Mouse (Mus musculus): ENCODE measurements around the gene Slain2. TPM values are rescaled to one million over a fixed set of nuclear protein-coding genes. Genes with fewer than 3 reads are reported as not detected.

Gene Slain2
- polyA plus RNA-seq, 1 experiment from 2014 or later, result 15.2 TPM

DNA sequence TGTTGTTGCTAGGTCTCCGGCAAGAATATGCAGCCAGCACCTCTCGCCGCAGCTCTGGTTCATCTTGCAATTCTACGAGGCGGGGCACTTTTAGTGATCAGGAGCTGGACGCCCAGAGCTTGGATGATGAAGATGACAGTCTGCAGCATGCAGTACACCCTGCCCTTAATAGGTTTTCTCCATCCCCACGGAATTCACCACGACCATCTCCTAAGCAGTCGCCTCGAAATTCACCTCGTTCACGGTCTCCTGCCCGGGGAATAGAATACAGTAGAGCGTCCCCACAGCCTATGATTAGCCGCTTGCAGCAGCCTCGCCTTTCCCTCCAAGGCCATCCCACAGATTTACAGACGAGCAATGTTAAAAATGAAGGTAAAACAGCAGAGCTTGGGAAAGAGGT, 43.2 kb downstream of the Slain2 start:
- no peaks in the 10 kb centered on the region for H3K9me3 ChIP-seq (replicated peaks; ENCODE audit: control insufficient read depth, low read length, poor library complexity, severe bottlenecking)
- no peaks in the 10 kb centered on the region for H3K4me1 ChIP-seq (ENCODE audit: control insufficient read depth, insufficient read depth, low read length)
- peaks cover 6% of the 10 kb centered on the region; the same call in 1 of the 2 replicates for H3K36me3 ChIP-seq (ENCODE audit: control insufficient read depth, insufficient read depth, low read length)
- no peaks in the 10 kb centered on the region for H3K27me3 ChIP-seq (ENCODE audit: control insufficient read depth, insufficient read depth, low read depth, low read length)
- no peak for ATAC-seq
- no peak overlapping the region for H3K4me3 ChIP-seq (ENCODE audit: low read depth, low read length)
- H3K9ac ChIP-seq (ENCODE audit: low read depth, low read length), result no peak overlapping the region
- no peak overlapping the region for H3K4me2 ChIP-seq (ENCODE audit: low read length)
- WGBS, result 88% methylated on average over 17 of the region's 17 CpGs
- H3K27ac ChIP-seq (ENCODE audit: low read length), result no peak overlapping the region

DNA sequence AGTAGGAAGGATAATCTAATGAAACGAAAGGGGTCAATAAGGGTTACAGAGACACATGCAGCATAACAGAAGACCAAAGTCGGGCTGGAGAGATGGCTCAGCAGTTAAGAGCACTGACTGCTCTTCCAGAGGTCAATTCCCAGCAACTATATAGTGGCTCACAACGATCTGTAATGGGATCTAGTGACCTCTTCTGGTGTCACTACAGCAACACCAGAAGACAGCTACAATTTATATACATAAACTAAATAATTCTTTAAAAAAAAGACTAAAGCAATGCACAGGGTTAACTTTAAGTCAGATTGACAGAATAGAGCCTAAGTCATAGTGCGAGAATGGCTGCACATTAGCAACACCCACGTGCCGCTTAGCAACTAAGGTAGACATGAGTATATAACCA, 46.0 kb downstream of the Slain2 start:
- Histone ChIP-seq H3K27me3 (ENCODE audit: control insufficient read depth, insufficient read depth, low read depth, low read length) (no peaks in the 10 kb centered on the region), H3K9ac (ENCODE audit: low read depth, low read length) (no peak overlapping the region)
- 80% methylated on average over 6 of the region's 6 CpGs for whole genome bisulfite sequencing

DNA sequence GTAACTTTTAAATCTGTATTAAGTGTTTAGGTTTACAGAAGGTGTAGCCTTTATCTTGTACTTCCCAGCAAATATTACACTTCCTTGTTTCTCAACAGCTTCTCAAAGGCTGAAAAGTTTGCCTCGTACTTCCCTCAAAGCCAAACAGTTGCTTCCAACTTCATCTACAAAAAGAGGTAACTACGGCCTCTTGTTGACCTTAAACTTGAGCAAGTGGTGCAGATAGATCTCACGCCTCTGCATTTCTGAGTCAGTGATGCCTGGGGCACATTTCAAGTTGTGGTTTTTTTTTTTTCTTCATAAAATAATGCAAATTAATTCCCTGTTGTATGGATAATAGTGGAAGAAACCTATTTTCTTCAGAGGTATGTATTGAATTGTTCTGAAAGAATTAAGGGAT, 51.6 kb downstream of the Slain2 start:
- H3K4me2 ChIP-seq (ENCODE audit: low read length), result no peak overlapping the region
- no peak overlapping the region for H3K9ac ChIP-seq (ENCODE audit: low read depth, low read length)
- no peak overlapping the region for H3K27ac ChIP-seq (ENCODE audit: low read length)
- WGBS, result 91% methylated on average over 3 of the region's 3 CpGs
- no peaks in the 10 kb centered on the region for H3K27me3 ChIP-seq (ENCODE audit: control insufficient read depth, insufficient read depth, low read depth, low read length)
- H3K4me3 ChIP-seq (ENCODE audit: low read depth, low read length), result no peak overlapping the region
- no peaks in the 10 kb centered on the region for H3K9me3 ChIP-seq (replicated peaks; ENCODE audit: control insufficient read depth, low read length, poor library complexity, severe bottlenecking)
- no peak for ATAC-seq
- H3K4me1 ChIP-seq (ENCODE audit: control insufficient read depth, insufficient read depth, low read length), result no peaks in the 10 kb centered on the region
- H3K36me3 ChIP-seq (ENCODE audit: control insufficient read depth, insufficient read depth, low read length), result 0 out of 2 replicates have a peak, but pooled peaks cover 4% of the 10 kb centered on the region

More for the DNA sequence above, 46.0 kb downstream of the Slain2 start:
- no peak for ATAC-seq
- Histone ChIP-seq H3K27ac (ENCODE audit: low read length) (no peak overlapping the region), H3K9me3 (replicated peaks; ENCODE audit: control insufficient read depth, low read length, poor library complexity, severe bottlenecking) (no peaks in the 10 kb centered on the region), H3K4me2 (ENCODE audit: low read length) (no peak overlapping the region), H3K36me3 (ENCODE audit: control insufficient read depth, insufficient read depth, low read length) (peaks cover 8% of the 10 kb centered on the region; the same call in 1 of the 2 replicates), H3K4me3 (ENCODE audit: low read depth, low read length) (no peak overlapping the region), H3K4me1 (ENCODE audit: control insufficient read depth, insufficient read depth, low read length) (no peaks in the 10 kb centered on the region)

DNA sequence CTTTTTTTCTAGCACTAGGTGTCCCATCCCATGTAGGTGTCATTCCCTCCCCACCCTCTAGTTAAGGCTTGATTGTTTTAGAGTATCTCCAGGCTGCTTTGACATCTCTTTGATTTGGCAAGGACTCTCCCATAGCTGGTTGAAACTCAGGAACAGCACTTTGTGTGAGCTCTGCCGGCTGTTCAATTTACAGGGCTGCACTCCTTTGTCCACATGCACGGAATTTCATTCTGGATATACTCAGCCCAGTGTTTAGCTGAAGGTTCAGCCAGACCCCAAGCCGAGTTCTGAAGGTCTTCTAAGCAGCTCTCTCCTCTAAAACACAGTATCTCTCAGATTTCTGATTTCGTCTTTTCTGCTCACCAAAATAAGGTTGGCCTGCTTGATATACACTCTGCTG, 58.3 kb downstream of the Slain2 start:
- H3K9ac ChIP-seq (ENCODE audit: low read depth, low read length), result no peak overlapping the region
- 51% methylated on average over 4 of the region's 4 CpGs for WGBS
- H3K27me3 ChIP-seq (ENCODE audit: control insufficient read depth, insufficient read depth, low read depth, low read length), result no peaks in the 10 kb centered on the region
- H3K4me1 ChIP-seq (ENCODE audit: control insufficient read depth, insufficient read depth, low read length), result no peaks in the 10 kb centered on the region
- no peaks in the 10 kb centered on the region for H3K9me3 ChIP-seq (replicated peaks; ENCODE audit: control insufficient read depth, low read length, poor library complexity, severe bottlenecking)
- no peak overlapping the region for H3K4me2 ChIP-seq (ENCODE audit: low read length)
- no peak overlapping the region for H3K27ac ChIP-seq (ENCODE audit: low read length)
- H3K36me3 ChIP-seq (ENCODE audit: control insufficient read depth, insufficient read depth, low read length), result peaks cover 5% of the 10 kb centered on the region; the same call in 1 of the 2 replicates
- no peak for ATAC-seq
- H3K4me3 ChIP-seq (ENCODE audit: low read depth, low read length), result no peak overlapping the region

DNA sequence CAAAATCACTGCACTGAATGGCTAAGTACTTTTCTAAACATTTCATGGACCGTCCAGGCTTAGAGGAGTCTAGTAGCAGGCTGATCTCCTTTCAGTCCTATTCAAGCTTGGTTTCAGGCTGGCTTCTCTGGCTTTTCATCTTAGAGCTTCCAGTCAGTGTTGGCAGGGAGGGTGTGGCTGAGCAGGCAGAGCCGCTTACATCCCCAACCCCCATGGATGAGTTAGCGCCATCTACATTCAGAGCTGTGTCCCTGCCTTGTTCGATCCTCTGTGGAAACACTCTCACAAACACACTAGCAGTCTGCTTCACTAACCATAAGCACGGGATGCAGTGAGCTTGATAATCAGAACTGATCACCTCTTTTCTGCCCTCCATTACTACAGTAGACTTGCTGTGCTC, 58.8 kb downstream of the Slain2 start:
- 40% methylated on average over 5 of the region's 5 CpGs for WGBS

DNA sequence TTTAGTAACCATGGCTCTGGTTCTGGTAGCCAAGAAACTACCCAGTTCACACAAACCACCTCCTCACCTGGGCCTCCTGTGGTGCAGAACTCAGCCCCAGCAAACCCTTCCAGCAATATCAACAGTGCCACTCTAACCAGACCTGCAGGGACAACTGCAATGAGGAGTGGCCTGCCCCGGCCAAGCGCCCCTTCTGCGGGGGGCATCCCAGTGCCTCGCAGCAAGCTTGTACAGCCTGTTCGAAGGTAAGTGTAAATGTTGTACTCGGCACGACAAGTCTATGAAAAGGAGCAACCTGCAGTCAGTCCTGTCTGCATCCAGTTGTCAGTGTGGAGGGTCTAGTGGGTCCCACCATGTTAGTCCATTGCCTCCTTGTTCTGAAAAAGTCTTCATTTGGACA, 60.5 kb downstream of the Slain2 start, which contains the start of gene Gm10135:
TSS of gene Gm10135 (minus strand) at position 101 of the 400 bp plus-strand sequence.
- ATAC-seq, result no peak
- no peaks in the 10 kb centered on the region for H3K4me1 ChIP-seq (ENCODE audit: control insufficient read depth, insufficient read depth, low read length)

More for the DNA sequence above, 58.8 kb downstream of the Slain2 start:
- no peak overlapping the region for H3K4me2 ChIP-seq (ENCODE audit: low read length)
- no peaks in the 10 kb centered on the region for H3K27me3 ChIP-seq (ENCODE audit: control insufficient read depth, insufficient read depth, low read depth, low read length)
- H3K4me1 ChIP-seq (ENCODE audit: control insufficient read depth, insufficient read depth, low read length), result no peaks in the 10 kb centered on the region
- no peak for ATAC-seq
- no peak overlapping the region for H3K9ac ChIP-seq (ENCODE audit: low read depth, low read length)
- no peaks in the 10 kb centered on the region for H3K9me3 ChIP-seq (replicated peaks; ENCODE audit: control insufficient read depth, low read length, poor library complexity, severe bottlenecking)
- peaks cover 5% of the 10 kb centered on the region; the same call in 1 of the 2 replicates for H3K36me3 ChIP-seq (ENCODE audit: control insufficient read depth, insufficient read depth, low read length)
- H3K27ac ChIP-seq (ENCODE audit: low read length), result no peak overlapping the region
- no peak overlapping the region for H3K4me3 ChIP-seq (ENCODE audit: low read depth, low read length)

DNA sequence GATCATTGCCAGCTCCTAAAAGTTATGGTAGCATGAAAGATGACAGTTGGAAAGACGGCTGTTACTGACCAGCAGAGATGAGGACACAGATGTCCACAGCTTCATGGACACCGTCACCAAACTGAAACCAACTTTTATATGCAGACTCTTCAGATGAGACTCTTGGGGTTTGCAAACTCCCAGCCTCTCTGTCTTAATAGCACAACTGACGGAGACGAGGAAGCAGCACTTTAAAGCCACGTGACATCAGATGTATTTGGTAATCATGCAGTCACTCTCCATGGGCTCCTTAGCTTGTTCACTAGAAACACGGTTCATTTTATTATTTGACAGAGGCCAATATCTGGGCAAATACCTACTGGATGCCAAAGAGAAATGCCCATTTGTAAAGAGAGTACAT, 61.9 kb downstream of the Slain2 start:
- no peak for ATAC-seq
- no peak overlapping the region for H3K4me3 ChIP-seq (ENCODE audit: low read depth, low read length)
- H3K27ac ChIP-seq (ENCODE audit: low read length), result no peak overlapping the region
- H3K4me1 ChIP-seq (ENCODE audit: control insufficient read depth, insufficient read depth, low read length), result no peaks in the 10 kb centered on the region
- H3K9ac ChIP-seq (ENCODE audit: low read depth, low read length), result no peak overlapping the region
- H3K9me3 ChIP-seq (replicated peaks; ENCODE audit: control insufficient read depth, low read length, poor library complexity, severe bottlenecking), result no peaks in the 10 kb centered on the region
- H3K36me3 ChIP-seq (ENCODE audit: control insufficient read depth, insufficient read depth, low read length), result peaks cover 12% of the 10 kb centered on the region
- 93% methylated on average over 6 of the region's 6 CpGs for WGBS
- H3K27me3 ChIP-seq (ENCODE audit: control insufficient read depth, insufficient read depth, low read depth, low read length), result no peaks in the 10 kb centered on the region
- H3K4me2 ChIP-seq (ENCODE audit: low read length), result no peak overlapping the region

More for the DNA sequence above, 60.5 kb downstream of the Slain2 start, which contains the start of gene Gm10135:
- Histone ChIP-seq H3K9me3 (replicated peaks; ENCODE audit: control insufficient read depth, low read length, poor library complexity, severe bottlenecking) (no peaks in the 10 kb centered on the region), H3K27me3 (ENCODE audit: control insufficient read depth, insufficient read depth, low read depth, low read length) (no peaks in the 10 kb centered on the region), H3K4me2 (ENCODE audit: low read length) (no peak within 1 kb of the TSS), H3K4me3 (ENCODE audit: low read depth, low read length) (no peak within 1 kb of the TSS), H3K9ac (ENCODE audit: low read depth, low read length) (no peak within 1 kb of the TSS), H3K27ac (ENCODE audit: low read length) (no peak within 1 kb of the TSS), H3K36me3 (ENCODE audit: control insufficient read depth, insufficient read depth, low read length) (peaks cover 5% of the 10 kb centered on the region; the same call in 1 of the 2 replicates)
- 99% methylated on average over 7 of the region's 7 CpGs for WGBS

DNA sequence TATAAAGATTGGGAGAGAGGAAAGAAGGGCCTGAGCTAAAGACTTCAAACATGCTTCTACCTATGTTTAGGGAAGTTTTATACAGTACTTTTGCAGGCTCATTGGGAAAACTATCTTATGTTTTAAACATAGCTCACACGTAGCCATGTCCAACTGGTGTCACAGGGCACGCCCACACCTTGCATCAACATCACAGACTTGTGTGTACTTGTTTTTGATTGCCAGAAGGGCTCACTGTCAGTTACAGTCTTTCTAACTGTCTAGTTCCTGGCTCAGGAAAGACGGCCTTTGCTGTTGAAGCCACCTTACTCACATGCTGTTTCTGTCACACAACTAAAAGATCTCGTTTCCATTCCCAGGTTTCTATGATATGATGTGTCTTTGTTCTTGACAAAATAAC, 62.4 kb downstream of the Slain2 start:
- H3K9ac ChIP-seq (ENCODE audit: low read depth, low read length), result no peak overlapping the region
- H3K4me1 ChIP-seq (ENCODE audit: control insufficient read depth, insufficient read depth, low read length), result no peaks in the 10 kb centered on the region
- H3K27ac ChIP-seq (ENCODE audit: low read length), result no peak overlapping the region
- no peak for ATAC-seq
- peaks cover 12% of the 10 kb centered on the region for H3K36me3 ChIP-seq (ENCODE audit: control insufficient read depth, insufficient read depth, low read length)
- no peak overlapping the region for H3K4me3 ChIP-seq (ENCODE audit: low read depth, low read length)
- no peaks in the 10 kb centered on the region for H3K9me3 ChIP-seq (replicated peaks; ENCODE audit: control insufficient read depth, low read length, poor library complexity, severe bottlenecking)
- no peak overlapping the region for H3K4me2 ChIP-seq (ENCODE audit: low read length)
- 91% methylated on average over 4 of the region's 4 CpGs for WGBS
- H3K27me3 ChIP-seq (ENCODE audit: control insufficient read depth, insufficient read depth, low read depth, low read length), result no peaks in the 10 kb centered on the region

DNA sequence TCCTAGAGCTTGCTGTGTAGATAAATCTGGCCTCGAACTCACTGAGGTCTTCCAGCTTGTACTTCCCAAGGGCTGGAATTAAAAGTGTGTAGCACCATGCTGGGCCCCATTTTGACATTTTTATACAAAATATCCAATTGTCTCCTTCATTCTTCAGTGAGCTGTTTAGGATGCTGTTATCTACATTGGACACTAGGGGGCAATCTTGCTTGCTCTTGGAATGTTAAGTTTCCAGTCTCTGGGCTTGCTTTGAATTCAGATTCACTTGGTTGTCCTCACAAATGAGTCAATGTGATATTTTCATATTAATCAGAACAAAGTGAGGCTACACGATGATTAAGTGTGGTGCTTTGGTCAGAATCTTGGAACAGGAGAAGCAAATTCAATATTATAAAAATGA, 70.0 kb downstream of the Slain2 start:
- no peak overlapping the region for H3K4me2 ChIP-seq (ENCODE audit: low read length)
- no peak overlapping the region for H3K9ac ChIP-seq (ENCODE audit: low read depth, low read length)
- H3K9me3 ChIP-seq (replicated peaks; ENCODE audit: control insufficient read depth, low read length, poor library complexity, severe bottlenecking), result no peaks in the 10 kb centered on the region
- WGBS, result 13% methylated on average over 2 of the region's 2 CpGs
- no peaks in the 10 kb centered on the region for H3K4me1 ChIP-seq (ENCODE audit: control insufficient read depth, insufficient read depth, low read length)
- no peak overlapping the region for H3K4me3 ChIP-seq (ENCODE audit: low read depth, low read length)
- no peaks in the 10 kb centered on the region for H3K27me3 ChIP-seq (ENCODE audit: control insufficient read depth, insufficient read depth, low read depth, low read length)
- H3K36me3 ChIP-seq (ENCODE audit: control insufficient read depth, insufficient read depth, low read length), result peaks cover 7% of the 10 kb centered on the region
- ATAC-seq, result 0 out of 2 replicates have a peak, but pooled peaks have one; percentile 18
- H3K27ac ChIP-seq (ENCODE audit: low read length), result no peak overlapping the region

Data from midbrain, embryonic 16.5 days (tissue).